Mouse (Mus musculus) WW6 (cell line): ENCODE measurements around the gene Olfr597.
"Not testable (repeated sequence)": the region's sequence is repeated elsewhere in the genome, so short reads cannot be mapped to it uniquely, and the experiment has no call there.

Experiments
- DNase-seq: peaks from one replicate; pipeline ENCODE4 v3.0.0-alpha.2; 2013; ENCODE audit warnings: low read depth, low spot score

The Olfr597 gene

DNA sequence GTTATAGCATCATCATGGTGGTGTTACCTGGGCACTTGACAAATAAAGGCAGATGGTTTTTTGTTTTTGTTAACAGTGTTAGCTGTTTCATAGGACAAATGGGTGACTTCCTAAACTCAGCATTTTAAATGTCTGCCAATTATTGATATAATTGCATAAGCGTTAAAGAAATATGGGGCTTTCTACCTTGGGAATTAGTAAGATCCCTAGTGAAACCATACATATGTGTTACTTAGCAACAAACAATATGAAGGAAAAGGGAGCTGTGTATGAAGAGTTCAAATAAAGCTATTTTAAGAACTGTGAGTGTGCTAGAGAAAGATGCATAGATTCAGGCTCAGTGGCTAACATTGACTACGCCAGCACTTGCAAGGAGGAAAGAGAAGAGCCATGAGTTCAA is at the start of gene Olfr597:
Olfr597 (plus strand) TSS at position 301 of the 400 bp plus-strand sequence.
- DNase-seq = not testable (repeated sequence)

DNA sequence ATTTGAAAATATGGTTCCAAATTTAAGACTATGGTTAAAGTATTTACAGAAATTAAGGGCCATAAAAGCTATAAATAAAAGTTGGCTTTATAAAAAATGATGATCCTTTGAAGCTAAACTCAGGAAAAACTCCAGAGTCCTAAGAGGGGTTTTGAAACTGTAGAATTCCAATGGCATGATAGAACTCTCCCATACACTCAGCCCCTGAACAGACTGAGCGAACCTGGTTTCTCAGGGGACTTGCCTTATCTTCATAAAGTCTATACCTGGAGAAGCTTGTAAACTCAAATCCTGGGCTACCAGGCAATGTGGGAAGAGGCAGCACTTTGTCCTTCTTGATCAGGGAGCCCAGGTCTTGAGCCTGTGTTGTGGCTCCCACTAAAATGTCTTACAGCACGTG is 10.8 kb upstream of the Olfr597 start, which contains the start of gene Olfr596:
Olfr596 (plus strand) TSS at position 301 of the 400 bp plus-strand sequence.
- not testable (repeated sequence) for DNase-seq

DNA sequence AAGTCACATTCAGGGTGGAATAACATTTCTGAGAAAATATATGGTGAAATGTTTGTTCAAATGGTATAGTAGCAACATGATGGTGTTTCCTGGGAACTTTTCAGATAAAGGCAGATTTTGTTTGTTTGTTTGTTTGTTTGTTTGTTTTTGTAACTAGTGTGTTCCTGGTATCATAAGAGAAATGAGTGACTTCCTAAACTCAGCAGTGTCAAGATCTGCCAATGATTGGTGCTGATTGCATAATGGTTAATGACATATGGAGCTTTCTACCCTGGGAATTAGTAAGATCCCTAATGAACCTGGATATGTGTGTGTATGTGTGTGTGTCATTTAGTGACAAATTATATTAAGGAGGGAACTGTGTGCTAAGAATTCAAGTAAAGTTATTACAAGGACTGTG is 7.2 kb downstream of the Olfr597 start, which contains the start of gene Olfr598:
Olfr598 (plus strand) TSS at position 301 of the 400 bp plus-strand sequence.
- DNase-seq = no peak

DNA sequence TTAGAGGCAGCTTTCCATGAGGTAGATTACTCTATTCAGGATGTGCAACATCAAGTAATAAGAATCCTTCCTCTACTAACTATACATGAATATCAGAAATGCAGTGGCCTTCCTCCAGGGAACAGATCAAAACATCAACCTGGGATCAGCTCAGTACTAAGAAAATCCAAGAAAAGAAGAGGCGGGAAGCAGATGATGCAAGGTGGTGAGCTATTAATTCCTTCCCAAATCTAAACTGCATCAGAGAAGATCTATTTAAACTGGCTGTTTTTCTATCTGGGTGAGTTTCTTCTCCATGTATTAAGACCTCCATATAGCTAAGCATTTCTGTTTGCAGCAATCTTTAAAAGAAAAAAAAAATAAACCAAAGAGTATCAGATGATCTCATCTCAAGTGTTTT is 19.5 kb downstream of the Olfr597 start, which contains the start of gene Olfr599:
Olfr599 (plus strand) TSS at position 301 of the 400 bp plus-strand sequence.
- DNase-seq = no peak

DNA sequence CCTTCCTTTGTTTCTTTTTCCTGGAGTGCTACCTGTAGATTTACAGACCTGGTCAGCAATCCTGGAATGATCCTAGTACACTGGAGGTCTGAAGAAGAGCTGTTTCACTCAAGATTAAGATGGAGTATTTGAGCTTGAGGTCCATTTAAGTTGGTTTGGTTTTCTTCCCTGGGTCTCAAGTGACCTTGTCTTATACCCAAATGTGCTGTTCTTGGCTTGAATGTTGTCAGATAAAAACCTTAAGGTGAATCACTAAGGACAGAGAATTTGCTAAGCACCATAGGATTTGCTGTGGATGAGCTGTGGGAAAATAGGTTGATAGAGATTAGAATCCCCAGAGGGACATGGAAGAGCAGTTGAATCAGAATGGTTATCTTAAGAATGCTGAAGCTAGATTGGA is 33.5 kb downstream of the Olfr597 start, which contains the start of gene Olfr600:
Olfr600 (minus strand) TSS at position 101 of the 400 bp plus-strand sequence.
- DNase-seq = no peak

DNA sequence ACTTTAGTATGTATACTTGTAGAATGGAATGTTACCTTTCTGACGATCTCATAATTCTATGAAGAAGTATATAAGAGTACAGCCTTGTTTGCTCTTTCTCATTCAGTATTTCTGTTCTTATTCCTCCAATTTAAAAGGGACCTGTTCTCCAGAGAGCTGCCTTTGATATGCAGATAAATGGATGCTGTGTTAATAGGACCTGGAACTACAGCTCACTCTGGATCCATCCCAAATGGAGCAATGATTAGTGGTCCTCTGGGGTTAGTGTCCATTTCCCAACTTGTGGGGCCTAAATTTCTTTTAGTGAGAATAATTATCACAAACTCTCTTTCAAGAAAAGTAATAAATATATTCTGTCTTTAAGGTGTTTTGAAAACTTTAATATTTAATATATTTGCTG is 46.4 kb downstream of the Olfr597 start, which contains the start of gene Olfr601:
Olfr601 (minus strand) TSS at position 101 of the 400 bp plus-strand sequence.
- DNase-seq = no peak
